Mouse (Mus musculus) kidney, postnatal 14 days (tissue): ENCODE data around the gene Zglp1.

Experiments used
- DNase-seq: peaks from one replicate; pipeline ENCODE4 v3.0.0; 2022; ENCODE audit warnings: mixed read lengths

Zglp1 gene

DNA sequence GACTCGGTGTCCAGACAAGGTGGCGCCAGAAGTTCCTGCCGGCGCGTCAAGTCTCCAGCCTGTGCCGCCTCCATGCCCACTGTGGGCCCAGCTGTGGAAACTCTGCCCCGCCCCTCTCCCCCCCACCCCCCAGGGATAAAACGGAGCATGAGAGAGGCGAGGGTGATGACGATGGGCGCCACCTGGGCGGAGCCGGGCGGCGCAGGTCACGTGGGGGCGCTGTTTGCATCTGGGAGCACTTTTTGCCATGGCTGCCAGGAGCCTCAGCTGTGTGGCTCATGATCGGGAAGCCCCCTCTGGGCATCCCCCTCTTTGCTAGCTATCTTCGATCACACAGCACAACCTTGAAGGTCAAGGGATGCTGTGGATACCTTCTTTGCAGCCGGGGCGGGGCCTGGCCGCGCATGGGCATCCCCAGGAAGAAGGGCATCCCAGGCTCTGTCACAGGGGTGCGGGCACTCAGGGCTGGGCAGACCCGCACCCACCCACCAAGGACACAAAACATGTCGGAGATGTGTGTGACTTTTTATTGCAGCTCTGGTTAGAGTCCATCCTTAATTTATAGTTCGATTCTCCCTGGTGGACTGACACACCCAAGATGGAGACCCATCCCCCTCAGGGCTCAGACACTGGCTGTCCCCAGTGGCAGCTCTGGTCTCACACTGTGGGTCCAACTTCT lies at the start of gene Zglp1:
TSS of gene Zglp1 (minus strand) at position 88 of the 679 bp plus-strand sequence.
- no peak for DNase-seq

- no peak for DNase-seq
Observed at GRCm38 (mm10) chr9:21115105-21115504, 48.2 kb upstream of the Zglp1 start.

GRCm38 (mm10) chr9:21114190-21114589 lies 47.3 kb upstream of the Zglp1 start:
- no peak for DNase-seq

DNA sequence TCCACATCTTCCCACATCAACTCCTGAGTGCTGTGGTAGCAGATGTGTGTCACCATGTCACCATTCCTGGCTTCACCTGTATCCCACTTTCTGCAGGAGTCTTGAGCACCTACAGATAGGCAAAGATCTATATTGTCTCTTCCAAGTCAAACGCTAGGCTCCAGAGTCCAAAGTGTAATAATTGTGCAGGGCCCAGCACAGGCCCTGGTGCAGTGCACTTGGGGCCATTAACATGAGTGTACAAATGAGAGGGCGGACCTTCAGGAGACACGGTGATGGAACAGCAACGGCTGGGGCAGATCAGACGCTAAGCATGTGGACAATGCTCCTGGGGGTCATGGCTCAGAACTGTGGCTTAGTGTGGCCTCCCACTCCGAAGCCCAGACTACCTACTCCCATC lies 46.9 kb upstream of the Zglp1 start:
- DNase-seq = no peak

GRCm38 (mm10) chr9:21107607-21108237 lies 40.8 kb upstream of the Zglp1 start:
- DNase-seq = no peak

GRCm38 (mm10) chr9:21105760-21106564 lies 39.1 kb upstream of the Zglp1 start:
- no peak for DNase-seq

- no peak for DNase-seq
Observed at GRCm38 (mm10) chr9:21104814-21105213, 37.9 kb upstream of the Zglp1 start.

DNA sequence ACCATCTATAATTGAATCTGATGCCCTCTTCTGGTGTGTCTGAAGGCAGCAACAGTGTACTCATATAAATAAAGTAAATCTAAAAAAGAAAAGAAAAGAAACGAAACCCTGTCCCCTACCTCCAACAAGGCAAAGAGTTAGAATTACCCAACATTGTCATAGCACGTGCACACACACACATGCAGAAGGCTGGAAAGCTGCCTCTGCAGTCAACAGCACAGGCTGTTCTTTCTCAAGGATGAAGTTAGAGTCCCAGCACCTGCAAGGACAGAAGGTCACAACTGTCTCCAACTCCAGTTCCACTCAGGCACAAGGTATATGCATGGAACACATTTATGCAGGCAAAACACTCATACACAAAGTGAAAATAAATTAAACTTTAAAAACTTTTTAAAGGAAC lies 35.2 kb upstream of the Zglp1 start:
- peak; percentile 15 for DNase-seq

- DNase-seq = no peak
Observed at GRCm38 (mm10) chr9:21100447-21101161, 33.7 kb upstream of the Zglp1 start.

- DNase-seq = no peak
Observed at GRCm38 (mm10) chr9:21097793-21098192, 30.9 kb upstream of the Zglp1 start.

DNA sequence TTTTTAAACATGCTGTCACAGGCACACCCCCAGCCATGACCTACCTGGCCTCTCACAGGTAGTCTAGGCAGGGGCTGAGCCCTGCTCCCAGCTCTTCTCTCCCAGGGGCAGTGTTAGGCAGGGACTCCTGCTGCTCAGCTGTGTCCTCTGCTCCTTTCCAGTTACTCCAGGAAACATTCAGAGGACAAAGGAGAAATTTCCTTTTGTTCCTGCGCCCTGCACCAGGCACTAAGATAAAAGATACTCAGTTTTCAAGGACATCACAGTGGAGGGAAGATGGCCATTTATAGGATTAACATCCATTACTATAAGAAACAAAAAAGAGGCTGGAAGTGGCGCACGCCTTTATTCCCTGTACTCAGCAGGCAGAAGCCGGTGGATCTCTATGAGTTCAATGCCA lies 29.1 kb upstream of the Zglp1 start:
- DNase-seq = no peak

GRCm38 (mm10) chr9:21093423-21093822 lies 26.5 kb upstream of the Zglp1 start:
- DNase-seq = no peak

- peak; percentile 99 for DNase-seq
Observed at GRCm38 (mm10) chr9:21091707-21092320, 24.9 kb upstream of the Zglp1 start, which contains the start of the genes Gm38431 and Raver1. TSS of gene Gm38431 (minus strand) at chr9:21091997. TSS of gene Raver1 (minus strand) at chr9:21092008.

GRCm38 (mm10) chr9:21090972-21091706 lies 24.2 kb upstream of the Zglp1 start:
- no peak for DNase-seq

DNA sequence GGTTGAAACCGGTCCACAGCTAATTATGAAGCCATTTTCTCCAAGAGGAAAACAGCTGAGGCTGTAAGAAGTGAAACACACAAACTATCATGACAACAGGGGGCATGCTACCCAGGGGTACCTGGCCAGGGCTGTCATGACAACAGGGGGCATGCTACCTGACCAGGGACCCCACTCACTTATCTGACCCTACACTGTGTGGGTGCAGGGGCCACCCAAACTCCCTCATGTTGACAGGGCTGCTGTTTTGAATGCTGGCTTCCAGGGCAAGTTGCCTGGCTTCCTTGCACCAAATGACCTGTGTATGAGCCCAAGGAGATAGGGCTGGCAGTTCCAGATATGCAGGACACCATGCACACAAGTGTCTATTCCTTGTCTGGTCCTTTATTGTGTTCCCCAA lies 23.6 kb upstream of the Zglp1 start:
- no peak for DNase-seq

- DNase-seq = no peak
Observed at GRCm38 (mm10) chr9:21083324-21083723, 16.4 kb upstream of the Zglp1 start.

DNA sequence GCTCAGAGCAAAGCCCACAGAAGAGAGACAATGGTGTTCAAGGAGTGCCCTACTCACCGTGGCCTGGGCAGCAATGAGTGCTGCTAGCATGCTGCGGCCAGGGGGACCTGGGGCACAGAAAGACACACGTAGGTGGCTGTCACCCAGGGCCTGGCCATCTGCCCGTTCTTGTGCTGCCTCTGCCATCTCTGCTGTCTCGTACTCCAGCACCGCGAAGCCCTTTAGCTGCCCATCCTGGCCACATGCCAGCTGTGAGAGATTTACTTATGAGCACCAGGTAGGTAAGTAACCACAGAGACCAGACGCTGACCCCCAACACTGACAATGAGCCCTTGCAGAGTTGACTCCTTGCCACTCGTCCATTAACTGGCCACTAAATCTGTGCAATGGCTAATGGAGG lies 14.2 kb upstream of the Zglp1 start:
- no peak for DNase-seq

DNA sequence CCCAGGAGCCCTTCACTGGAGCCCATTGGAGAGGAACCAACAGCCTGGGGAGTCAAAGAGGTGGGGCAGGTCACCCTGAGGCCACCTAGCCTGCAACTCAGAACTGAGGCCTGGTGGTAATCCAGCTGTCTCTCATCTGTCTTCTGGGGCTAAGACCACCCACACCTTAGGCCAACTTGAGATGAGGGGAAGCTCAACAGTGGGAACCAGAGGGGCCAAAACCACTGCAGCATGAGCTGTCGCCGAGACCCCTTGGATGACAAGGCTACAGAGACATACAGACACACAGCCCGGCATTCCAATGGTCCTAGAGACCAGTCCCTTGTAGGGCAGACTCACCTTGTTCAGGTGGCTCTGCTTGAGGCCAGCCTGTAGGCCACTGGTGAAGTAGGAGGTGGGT lies 8.7 kb upstream of the Zglp1 start:
- DNase-seq = no peak

DNA sequence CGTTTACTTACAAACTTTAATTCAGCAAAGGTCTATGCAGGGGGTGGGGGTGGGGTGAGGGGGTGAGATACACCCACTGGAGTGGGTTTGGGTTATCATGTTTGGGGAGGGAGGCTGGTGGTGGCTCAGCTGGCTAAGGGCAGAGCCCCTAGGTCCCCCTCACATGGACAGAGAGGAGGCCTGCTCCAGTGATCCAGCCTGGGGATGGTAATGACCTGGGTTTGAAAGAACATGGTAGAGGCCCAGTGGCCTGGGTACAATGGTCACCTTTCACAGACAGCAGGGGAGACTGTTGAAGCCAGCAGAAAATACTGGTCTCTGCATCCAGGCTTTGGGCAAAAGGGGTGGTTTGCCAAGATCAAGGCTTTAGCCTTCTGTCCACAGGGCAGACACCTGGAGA lies 7.3 kb upstream of the Zglp1 start:
- DNase-seq = no peak

DNA sequence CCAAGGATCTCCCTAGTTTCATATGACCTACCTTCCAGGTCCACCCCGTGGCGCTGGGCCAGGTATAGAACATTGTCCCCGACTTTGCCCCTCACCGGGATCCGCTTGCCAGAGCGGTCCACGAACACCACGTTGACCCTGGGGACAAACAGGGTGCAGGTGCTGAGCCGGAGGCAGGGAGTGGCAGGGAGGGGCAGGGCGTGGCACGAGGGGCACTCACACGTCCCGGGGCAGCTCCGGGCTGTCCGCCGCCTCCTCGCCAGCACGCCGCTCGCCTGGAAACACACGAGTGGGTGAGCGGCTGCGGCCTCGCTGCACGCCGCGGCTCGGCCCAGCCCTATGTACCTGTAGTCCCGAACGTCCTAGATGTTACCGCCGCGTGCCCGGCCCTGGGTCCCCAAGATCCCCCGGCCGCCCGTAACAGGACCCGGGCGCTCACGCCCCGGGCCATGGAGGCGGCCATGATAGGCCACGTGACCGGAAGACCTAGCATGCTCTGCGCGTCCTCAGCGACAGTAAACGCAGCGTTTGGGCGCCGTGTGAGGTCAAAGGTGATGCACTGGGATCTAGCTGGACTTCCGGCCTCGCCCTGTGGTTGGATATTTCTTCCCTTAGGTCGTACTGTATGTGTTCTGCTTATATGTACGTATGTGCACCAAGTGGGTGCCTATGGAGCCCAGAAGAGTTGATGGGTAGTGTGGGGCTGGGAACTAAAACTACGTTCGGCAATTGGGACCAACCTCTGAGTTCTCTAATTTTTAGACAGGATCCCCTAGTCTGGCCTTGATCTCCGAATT lies 6.3 kb upstream of the Zglp1 start, which contains the start of the genes Gm49373 and Fdx1l:
TSS of gene Gm49373 (minus strand) at position 53 of the 797 bp plus-strand sequence.
TSS of gene Fdx1l (minus strand) at position 571 of the 797 bp plus-strand sequence.
- peak; percentile 94 for DNase-seq

GRCm38 (mm10) chr9:21072641-21073040 lies 5.7 kb upstream of the Zglp1 start:
- no peak for DNase-seq
